Mouse (Mus musculus) spleen, adult 12 weeks (tissue): Measurements from ENCODE around the gene Rps3.
A peak's percentile ranks its signal among the peaks of the same experiment; 100 is the strongest.

ENCODE experiments used
- DNase-seq: peaks from one replicate; pipeline ENCODE4 v3.0.0; 2022; ENCODE audit warnings: low spot score

The Rps3 gene

GRCm38 (mm10) chr7:99476558-99477114 is 6.9 kb downstream of the Rps3 start:
- no peak for DNase-seq

- no peak for DNase-seq
These were observed 8.0 kb downstream of the Rps3 start for GRCm38 (mm10) chr7:99475562-99475911.

- DNase-seq = peak; percentile 35
These were observed 8.5 kb downstream of the Rps3 start for GRCm38 (mm10) chr7:99474836-99475561.

GRCm38 (mm10) chr7:99473638-99474407 is 9.7 kb downstream of the Rps3 start:
- no peak for DNase-seq

GRCm38 (mm10) chr7:99471578-99471977 is 12.0 kb downstream of the Rps3 start:
- no peak for DNase-seq

GRCm38 (mm10) chr7:99469680-99470405 is 13.7 kb downstream of the Rps3 start:
- no peak for DNase-seq

GRCm38 (mm10) chr7:99468283-99469132 is 15.0 kb downstream of the Rps3 start:
- DNase-seq = peak; percentile 37

- no peak for DNase-seq
These were observed 15.6 kb downstream of the Rps3 start for GRCm38 (mm10) chr7:99467916-99468282.

GRCm38 (mm10) chr7:99465811-99466210 is 17.7 kb downstream of the Rps3 start, which contains the start of gene Klhl35:
Klhl35 (plus strand) TSS chr7:99466004.
- no peak for DNase-seq

- DNase-seq = no peak
These were observed 20.4 kb downstream of the Rps3 start for GRCm38 (mm10) chr7:99463120-99463519.

GRCm38 (mm10) chr7:99459888-99460652 is 23.5 kb downstream of the Rps3 start:
- no peak for DNase-seq

GRCm38 (mm10) chr7:99458849-99459248 is 24.7 kb downstream of the Rps3 start:
- DNase-seq = no peak

- no peak for DNase-seq
These were observed 29.5 kb downstream of the Rps3 start for GRCm38 (mm10) chr7:99454044-99454443.

GRCm38 (mm10) chr7:99452859-99453258 is 30.7 kb downstream of the Rps3 start:
- DNase-seq = no peak

GRCm38 (mm10) chr7:99450703-99451102 is 32.8 kb downstream of the Rps3 start:
- peak; percentile 35 for DNase-seq

GRCm38 (mm10) chr7:99449751-99450150 is 33.8 kb downstream of the Rps3 start:
- DNase-seq = no peak

GRCm38 (mm10) chr7:99449063-99449462 is 34.5 kb downstream of the Rps3 start:
- DNase-seq = no peak

- no peak for DNase-seq
These were observed 34.9 kb downstream of the Rps3 start for GRCm38 (mm10) chr7:99448619-99449018.

GRCm38 (mm10) chr7:99447323-99447722 is 36.2 kb downstream of the Rps3 start:
- DNase-seq = no peak

- DNase-seq = no peak
These were observed 37.7 kb downstream of the Rps3 start for GRCm38 (mm10) chr7:99445833-99446232.

- DNase-seq = no peak
These were observed 39.5 kb downstream of the Rps3 start for GRCm38 (mm10) chr7:99444012-99444411.
